Mouse (Mus musculus) cerebellum, adult (tissue): ENCODE measurements around the gene U2af1.
A peak's percentile ranks its signal among the peaks of the same experiment; 100 is the strongest.
"Not testable (repeated sequence)": the region's sequence is repeated elsewhere in the genome, so short reads cannot be mapped to it uniquely, and the experiment has no call there.

Experiments
- ATAC-seq: cut with Nextera tagmentation; 2 replicates; pipeline ENCODE4 v1.9.2; 2017; ENCODE audit warnings: mild to moderate bottlenecking, moderate library complexity, mixed read lengths; ENCODE audit not compliant: insufficient number of reproducible peaks, low FRiP score, low TSS enrichment

Gene U2af1

DNA sequence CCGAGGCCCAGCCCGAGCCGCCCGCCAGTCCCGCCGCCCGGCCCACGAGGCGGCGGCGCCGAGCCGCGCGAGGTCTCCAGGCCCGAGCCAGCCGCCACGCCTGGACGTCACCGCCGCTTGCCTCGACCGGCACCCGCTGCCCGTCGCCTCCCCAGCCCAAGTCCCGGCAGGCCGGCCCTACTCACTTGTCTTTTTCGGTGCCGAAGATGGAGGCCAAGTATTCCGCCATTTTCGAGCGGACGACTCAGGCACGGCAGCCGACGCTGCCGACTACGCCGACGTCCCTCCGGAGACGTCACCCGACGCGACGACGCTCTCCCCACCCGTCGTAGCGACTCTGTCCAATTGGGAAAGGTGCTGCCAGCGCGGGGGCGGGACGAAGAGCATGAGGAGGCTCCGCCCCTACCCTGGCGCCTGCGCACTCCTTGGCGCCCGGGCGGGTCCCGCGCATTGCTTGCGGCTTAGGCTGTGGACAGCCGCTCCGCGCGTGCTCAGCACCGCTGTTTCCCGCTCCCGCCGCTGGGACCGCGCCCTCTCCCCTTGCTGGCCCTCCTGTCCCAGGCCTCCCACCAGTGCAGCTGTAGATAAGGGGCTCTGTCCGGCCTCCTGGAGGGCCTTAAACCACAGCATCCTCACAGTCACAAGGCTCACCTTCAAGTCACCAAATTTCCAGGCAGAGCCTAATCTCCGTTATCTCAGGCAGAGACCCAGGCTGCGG lies at the start of gene U2af1:
TSS of gene U2af1 (minus strand) at position 425 of the 718 bp plus-strand sequence.
- peak; percentile 97 for ATAC-seq

DNA sequence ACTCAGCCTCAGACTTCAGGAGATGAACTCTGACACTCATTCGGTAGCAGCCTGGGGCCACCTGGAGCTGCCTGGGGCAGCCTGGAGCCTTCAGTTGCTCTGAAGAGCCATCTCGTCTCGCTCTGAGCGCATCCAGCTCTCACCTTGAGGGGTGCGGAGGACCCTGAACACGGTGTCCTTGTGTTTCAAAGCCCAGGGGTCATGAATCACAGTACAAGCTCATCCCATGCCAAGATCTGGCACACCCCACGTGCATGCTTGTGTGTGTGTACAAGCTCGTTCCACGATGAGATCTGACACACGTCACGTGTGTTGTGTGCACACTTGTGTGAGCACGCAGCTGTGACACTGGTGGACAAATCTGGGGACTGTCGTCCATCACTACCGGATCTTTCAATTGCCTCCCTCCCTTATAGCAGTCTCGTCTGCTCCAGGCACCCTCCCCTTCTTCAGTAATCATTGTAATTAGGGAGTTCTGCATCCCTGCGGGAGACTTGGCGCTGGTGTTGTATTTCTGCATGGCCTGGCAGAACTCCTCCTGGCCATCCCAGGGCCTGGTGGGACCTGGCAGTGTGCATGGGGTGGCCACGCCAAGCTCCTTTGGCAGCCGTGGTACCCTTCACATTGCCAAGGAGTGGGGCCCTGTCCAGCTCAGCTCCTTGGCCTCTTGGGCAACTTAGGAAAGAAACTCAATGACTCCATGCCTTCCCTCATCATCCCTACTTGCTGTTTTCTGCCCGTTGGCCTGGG lies 46.8 kb upstream of the U2af1 start:
- peak; percentile 56; the same call in 1 of the 2 replicates for ATAC-seq

DNA sequence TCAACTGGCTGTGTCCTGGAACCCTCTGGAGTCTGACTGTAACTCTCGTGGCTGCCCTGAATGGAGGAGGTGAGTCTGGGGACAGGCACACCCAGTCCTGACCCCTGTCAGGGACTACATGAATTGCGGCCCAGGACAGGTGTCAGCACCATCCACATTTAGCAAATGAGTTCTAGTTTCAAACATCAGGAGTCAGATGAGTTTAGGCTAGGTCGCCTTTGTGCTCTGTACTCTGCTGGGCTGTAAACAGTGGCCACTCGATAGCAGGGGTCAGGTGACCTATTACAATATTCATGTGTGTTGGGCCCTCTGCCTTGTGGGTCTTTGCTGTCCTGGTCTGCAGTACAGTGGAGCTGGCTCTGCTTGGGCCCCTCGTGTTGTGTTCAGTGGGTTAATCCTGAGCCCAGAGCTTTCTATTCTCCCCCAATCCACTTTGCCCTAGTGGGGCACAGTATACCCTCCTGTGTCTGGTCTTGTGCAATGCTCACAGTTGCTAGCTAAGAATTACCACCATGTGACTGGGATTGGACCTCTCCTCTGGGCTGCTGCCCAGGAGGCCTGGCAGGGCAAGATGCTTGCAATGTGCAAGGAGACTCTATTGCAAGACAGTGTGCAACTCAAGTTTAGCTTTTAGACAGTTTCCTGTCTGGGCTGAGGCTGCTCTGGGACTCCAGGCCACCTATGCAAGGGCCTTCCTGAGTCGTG lies 44.7 kb upstream of the U2af1 start:
- ATAC-seq, result no peak

DNA sequence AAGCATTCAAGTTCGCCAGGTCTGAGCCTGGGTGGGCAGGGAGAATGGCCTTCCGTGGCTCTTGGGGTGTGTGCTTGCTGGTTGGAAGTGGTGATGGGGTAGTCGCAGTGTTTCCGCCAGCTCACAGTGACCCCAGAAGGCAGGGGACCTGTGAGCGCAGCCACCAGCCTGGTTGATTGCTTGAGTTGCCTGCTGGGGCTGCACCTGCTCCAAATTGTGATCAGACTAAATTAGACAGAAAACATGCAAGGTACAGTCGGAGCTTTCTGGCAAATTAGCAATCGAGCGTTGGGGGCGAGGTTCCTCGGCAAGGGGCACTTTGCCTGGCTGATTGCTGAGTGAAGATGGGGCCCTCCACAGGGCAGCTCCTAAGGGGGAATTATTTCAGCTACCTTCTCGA lies 39.7 kb upstream of the U2af1 start:
- no peak for ATAC-seq

DNA sequence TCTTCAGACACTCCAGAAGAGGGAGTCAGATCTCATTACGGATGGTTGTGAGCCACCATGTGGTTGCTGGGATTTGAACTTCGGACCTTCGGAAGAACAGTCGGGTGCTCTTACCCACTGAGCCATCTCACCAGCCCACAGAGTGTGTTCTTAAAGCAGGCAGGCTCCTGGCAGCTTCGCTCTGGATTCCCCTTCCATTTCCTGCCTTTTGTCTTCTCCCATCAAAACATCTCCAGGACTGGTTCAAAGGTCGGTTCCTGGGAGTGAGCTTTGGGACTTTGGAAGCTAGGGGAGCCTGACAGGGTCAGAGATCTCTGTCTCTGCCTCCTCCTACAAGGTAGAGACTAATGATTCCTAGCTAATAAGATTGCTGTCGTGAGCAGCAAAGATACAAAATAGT lies 36.7 kb upstream of the U2af1 start:
- not testable (repeated sequence) for ATAC-seq

DNA sequence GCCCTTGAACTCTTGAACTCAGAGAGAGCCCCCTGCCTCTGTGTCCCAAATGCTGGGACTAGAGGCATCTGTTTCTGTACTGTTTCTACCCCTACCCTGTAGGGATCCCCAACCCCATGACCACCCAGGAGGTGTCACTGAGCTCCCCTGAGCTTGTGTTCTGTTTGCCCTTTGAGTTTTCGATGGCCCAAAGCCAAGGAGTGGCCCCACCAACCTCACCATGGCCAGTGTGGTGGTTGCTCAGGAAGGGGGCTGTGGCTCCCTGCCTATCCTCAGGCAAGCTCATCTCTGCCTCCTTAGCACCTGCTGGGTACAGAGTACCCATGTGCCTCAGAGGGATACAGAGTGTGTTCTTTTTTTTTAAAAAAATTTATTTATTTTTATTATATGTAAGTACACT lies 36.3 kb upstream of the U2af1 start:
- ATAC-seq, result no peak

DNA sequence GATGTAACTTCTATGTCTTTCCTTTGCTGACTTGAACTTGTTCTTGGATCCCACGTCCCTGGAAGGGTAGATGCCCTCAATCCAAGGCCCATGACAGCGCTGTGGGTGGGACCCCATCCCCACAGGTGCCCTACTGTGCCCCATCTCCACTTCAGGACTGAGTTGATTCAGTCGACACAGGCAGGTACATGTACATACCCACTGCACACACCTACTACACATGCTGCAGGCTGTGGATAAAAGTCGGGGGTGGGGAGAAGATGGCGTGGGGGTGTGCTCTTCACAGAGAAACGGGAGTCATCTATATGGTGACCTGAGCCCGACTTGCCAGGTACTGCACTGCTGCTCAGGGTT lies 35.3 kb upstream of the U2af1 start:
- no peak for ATAC-seq

DNA sequence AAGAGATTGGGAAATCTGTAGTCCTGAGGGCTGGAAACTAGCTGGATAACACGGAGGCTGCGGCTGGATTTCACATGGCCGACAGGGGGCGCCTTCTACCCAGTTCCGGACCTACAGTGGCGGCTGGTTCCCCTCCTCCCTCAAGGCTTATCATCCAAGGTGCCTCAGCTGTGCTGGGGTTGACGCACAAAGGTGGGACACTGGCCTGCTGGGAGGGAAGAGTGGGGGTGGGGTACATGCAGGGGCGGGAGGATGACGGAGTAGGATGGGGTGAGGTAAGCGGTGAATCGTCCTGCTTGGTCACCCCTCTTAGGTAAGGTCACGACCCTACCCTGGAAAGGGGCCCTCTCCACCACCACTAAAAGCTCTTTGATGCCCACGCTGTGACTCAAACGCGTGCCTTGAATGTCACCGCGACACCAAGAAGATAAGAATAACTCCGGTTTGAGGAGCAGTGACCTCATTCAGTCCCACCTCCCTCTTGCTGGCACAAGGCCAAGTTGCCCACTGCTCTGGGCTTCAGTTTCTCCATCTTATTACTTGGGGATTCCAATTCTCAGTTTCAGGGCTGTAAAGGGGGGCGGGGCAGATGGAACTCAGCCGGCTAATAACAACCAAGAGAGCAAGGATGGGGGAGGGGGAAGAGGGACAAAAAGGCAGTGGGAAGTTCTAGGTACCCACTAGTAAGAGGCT lies 34.8 kb upstream of the U2af1 start:
- 0 out of 2 replicates have a peak, but pooled peaks have one; percentile 26 for ATAC-seq

DNA sequence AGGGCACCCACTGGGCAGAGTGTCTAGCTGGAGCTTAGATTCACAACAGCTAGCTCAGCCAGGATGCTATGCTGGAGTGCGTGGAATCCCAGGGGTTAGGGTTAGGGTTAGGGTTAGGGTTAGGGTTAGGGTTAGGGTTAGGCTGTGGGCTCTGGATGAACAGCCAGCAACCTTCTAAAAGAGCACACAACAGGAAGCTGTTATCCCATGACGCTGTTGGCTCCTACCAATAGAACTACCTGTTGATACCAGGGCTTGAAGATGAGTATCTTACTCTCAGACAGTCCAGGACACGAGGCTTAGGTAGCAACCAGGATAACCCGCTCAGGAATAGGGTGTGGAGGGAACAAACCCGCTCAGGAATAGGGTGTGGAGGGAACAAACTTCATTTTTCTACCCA lies 34.2 kb upstream of the U2af1 start:
- ATAC-seq, result no peak

DNA sequence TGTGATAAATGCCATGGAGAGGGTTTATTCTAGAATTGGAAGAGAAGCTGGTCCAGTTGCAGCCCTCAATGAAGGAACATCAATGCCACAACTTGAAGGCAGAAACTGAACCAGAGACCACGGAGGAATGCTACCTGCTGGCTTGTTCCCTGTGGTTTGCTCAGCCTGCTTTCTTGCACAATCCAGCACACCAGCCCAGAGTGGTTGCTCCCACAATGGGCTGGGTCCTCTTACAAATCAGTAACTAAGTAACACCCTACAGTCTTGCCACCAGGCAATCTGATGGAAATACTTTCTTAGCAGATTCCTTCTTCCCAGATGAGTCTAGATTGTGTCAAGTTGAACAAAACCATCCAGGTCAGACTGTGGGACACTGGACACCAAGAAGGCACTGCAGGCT lies 30.9 kb upstream of the U2af1 start:
- no peak for ATAC-seq

DNA sequence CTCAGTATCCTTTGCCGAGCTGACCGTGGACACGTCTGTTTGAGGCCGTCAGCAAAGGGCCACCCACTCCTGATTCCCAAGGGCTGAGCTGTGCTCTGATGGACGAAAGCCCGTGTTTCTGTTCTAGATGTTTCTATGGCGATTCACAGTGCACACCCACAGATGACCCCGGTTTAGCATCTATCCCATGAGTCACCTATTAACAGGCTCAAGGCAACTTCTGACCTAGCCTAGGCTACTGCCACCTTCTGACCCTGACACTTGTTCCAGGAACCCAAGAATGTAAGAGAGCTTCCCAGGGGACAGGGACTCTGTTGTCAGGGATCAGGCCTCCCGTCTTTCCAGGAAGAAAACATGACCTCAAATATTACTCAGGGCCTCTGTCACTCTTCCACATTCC lies 29.4 kb upstream of the U2af1 start:
- no peak for ATAC-seq

DNA sequence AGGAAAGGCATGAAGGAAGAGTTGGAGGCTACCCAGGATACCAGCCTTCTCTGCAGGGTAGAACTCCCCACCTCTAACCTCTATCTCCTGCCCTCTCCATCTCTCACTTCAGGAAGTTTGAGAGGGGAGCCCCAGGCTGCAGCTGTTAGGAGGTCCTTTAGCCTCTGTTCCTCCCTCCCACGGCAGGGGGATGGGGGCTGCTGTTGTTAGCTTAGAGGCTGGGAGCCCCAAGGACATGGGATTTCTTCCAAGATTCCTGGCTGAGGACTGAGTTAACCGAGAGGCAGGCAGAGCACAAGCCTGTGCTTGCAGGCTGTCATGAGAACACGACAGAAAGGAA lies 27.5 kb upstream of the U2af1 start:
- no peak for ATAC-seq

DNA sequence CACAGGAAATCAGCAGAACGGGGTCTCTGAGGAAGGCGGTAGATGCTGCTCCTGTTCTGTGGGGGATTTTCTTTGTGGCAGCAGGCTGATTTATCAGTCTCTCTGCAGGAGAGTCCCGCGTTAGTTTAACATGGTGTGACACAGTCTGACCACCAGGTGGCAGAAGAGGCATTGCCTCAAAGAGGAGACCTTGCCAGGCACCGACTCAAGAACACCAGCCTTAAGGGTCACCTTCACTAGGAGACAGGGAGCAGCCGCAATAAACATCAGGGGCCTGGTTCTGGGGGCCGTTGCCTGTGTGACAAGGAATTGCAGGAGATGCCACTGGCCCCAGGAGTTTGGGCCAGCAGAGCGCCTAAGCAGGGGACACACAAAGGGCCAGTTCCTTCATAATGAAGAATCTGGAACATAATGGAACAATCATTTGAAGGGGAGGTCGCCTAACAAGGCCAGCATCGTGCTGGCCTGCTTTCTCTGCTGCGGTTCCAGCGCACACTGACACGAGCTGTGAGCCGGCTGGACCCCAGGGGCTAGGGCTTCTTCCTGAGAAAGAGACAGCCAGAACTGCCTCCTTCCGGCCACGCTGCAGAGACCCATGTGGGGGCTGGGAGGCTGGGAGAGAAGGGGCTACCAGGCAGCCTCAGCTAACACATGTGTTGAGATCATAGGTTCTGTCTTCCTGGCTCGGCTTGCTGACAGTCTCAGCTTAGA lies 27.0 kb upstream of the U2af1 start:
- peak; percentile 61; the same call in 1 of the 2 replicates for ATAC-seq

DNA sequence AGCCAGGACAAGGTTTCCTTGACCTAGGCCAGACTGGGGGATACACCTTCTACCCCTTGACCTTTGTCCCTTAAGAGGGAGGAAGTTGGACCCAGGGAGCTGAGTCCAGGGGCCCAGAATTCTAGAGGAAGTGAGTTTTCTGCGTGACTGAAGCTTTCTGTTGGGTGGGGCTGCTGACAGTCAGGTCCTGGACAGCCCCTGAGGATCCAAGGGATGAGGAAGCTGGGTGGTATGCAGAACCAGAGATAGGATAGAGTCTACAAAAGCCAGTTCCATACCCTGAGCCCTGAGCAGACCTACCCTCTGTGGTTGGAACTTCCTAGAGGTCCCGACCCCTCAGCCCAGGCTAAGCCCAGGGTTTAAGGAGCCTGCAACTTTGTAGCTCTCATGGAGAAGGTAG lies 21.8 kb upstream of the U2af1 start:
- no peak for ATAC-seq

DNA sequence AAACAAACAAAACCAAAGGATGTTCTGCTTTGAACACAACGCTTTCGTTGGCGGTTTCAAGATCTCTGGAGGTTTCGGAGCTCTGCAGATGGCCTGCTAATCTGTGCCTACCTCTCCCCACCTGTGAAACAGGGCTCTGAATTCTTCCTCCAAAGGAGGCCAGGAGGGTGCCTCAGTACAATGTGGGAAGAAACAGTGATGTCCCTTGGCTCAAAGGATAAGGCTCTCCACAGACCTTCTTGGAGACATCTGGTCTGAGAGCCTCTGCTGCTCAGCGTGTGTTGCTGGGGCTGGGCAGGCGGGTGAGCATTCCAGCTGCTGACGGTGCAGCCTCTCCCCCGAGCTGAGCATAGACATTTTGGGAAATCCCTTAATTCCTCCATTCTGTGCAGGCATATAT lies 18.8 kb upstream of the U2af1 start, which contains the start of gene Cryaa:
TSS of gene Cryaa (plus strand) at position 301 of the 400 bp plus-strand sequence.
- no peak for ATAC-seq

DNA sequence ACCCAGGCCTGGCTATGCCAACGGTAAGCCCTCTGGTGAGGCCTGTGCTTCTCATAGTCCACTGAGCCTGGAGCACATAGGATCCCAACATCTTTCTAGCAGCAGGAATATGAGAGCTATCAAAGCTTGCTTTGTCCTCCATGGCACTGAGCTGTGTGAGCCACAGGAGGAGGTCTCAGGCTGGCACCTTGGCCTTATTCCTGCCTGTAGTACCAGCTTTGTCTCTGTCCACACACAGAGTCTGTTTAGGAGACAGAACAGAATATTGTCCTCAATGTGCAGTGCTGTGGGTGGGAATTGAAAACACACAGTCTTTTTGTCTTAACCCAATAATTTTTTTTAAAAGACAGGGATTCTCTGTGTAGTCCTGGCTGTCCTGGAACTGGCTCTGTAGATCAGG lies 15.7 kb upstream of the U2af1 start:
- ATAC-seq, result no peak

DNA sequence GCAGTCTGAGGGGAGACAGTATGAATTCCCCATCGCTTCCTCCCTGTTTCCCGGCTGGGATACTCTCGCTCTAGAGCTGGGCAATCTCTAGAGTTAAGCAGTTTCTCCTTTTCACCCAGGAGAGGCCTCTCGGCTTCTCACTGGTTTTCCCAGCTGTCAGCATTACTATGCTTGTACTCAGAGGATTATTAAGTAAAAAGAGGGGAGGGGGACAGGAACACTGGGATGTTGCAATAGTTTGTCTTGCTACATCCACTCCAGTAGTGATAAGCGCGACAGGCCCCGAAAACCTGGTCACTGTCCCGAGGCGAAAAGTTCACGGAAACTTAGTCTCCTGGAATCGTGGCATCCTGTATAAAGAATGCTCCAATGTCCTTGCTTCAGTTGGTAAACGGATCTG lies 13.6 kb upstream of the U2af1 start:
- no peak for ATAC-seq

DNA sequence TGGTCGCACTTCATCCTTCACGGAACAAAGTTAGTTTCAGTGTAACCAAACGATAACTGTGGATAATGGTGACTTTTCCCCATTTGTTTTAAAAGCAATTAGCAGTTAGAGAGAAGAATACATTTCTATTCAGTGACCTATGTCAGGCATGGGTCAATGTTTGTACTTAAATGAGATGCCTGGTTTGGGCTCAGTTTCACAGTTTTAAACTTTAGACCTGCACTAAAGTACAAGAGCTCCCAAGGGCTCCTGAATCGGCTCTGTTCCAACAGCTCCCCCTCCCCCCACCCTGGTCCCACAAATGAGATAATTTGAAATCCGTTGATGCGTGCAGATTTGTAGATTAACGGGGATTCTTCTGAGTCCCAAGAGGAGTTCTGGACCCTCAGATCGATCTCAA lies 13.0 kb upstream of the U2af1 start:
- ATAC-seq, result no peak

DNA sequence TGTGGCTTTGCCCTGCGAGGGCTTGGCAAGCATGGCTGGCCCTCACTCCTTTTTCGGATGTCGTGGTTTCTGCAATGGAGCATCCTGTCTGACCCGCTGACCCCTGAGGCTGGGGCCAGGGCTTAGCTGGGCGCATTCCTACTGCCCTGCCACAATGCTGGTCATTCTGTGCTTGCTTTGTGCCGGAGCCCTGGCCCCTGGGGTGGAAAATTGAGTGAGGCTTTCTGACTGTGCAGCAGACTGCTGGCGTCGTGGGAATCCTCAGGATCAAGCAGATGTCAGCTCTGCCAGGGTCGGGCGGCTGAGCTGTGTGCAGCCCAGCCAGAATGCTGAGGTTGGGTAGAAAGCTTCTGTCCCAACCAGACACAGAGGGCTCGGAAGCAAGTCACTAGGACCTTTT lies 11.5 kb upstream of the U2af1 start:
- no peak for ATAC-seq

DNA sequence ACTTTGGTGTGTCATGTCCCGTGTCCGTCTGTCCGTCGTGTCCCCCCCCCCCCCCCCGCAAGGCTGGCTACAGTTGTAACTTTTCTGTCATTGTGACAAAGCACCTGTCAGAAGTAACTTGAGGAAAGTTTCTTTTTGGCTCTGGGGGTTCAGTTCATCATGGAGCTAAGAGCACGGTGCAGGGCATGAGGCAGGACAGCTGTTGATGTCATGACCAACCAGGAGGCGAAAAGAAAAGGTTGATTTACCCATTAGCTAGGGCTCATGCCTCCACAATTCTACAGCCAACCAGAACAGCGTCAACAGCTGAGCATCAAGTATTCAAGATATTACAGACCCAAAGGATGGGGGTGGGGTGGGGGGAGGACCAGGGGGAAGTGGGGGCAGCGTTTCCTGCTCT lies 9.6 kb upstream of the U2af1 start:
- no peak for ATAC-seq
